Mouse (Mus musculus): ENCODE measurements around the gene Myo15b.

GRCm38 (mm10) chr11:115916579-115916978 lies 58.4 kb downstream of the Myo15b start:
- TF ChIP-seq CTCF (IDR thresholded peaks at IDR 0.05; ENCODE audit: extremely low read depth, insufficient read depth, low read length) (no peak), POLR2A (IDR thresholded peaks at IDR 0.05; ENCODE audit: extremely low read depth, insufficient read depth, low read length) (no peak)

All from cortical plate, adult 2 months (tissue).